Mouse (Mus musculus) C2C12 (cell line): ENCODE measurements around the gene Adgrv1.

ENCODE experiments used
- CEBPB ChIP-seq: IDR thresholded peaks from one replicate; pipeline ENCODE4 v1.6.1; 2011; ENCODE audit warnings: low read depth, mild to moderate bottlenecking, control low read depth, moderate library complexity
- CTCF ChIP-seq: IDR thresholded peaks from one replicate; pipeline ENCODE4 v1.5.1; 2011; ENCODE audit not compliant: control insufficient read depth, insufficient read depth, insufficient read length
- FOSL1 ChIP-seq: IDR thresholded peaks from one replicate; pipeline ENCODE4 v1.8.0; 2011; ENCODE audit warnings: mild to moderate bottlenecking, low read length; ENCODE audit not compliant: poor library complexity, insufficient read depth, severe bottlenecking
- MAX ChIP-seq: IDR thresholded peaks from one replicate; pipeline ENCODE4 v1.6.1; 2011; ENCODE audit warnings: mild to moderate bottlenecking, control low read depth
- MYOD1 ChIP-seq: IDR thresholded peaks from one replicate; pipeline ENCODE4 v1.6.1; 2011; ENCODE audit warnings: low read depth; ENCODE audit not compliant: control insufficient read depth, insufficient read length
- USF1 ChIP-seq: IDR thresholded peaks from one replicate; pipeline ENCODE4 v1.6.1; 2011; ENCODE audit warnings: low read depth, mild to moderate bottlenecking, control low read depth, moderate library complexity

GRCm38 (mm10) chr13:81210516-81210915 is 422.4 kb downstream of the Adgrv1 start:
- TF ChIP-seq FOSL1 = no peak
- no peak for TF ChIP-seq MAX
- TF ChIP-seq MYOD1 = no peak
- TF ChIP-seq CTCF = no peak
- TF ChIP-seq USF1 = no peak
- no peak for TF ChIP-seq CEBPB
